Mouse (Mus musculus) adipocyte (in vitro differentiated cells): ENCODE results near the gene Gatad2a.
A peak's percentile ranks its signal among the peaks of the same experiment; 100 is the strongest.
"Not testable (repeated sequence)": the region's sequence is repeated elsewhere in the genome, so short reads cannot be mapped to it uniquely, and the experiment has no call there.

Experiments used
- DNase-seq: peaks from one replicate; pipeline ENCODE4 v3.0.0-alpha.2; 2016; ENCODE audit warnings: low spot score

Gatad2a gene

GRCm38 (mm10) chr8:69995422-69995775 lies 785 bp downstream of the Gatad2a start:
- DNase-seq: no peak

GRCm38 (mm10) chr8:69988936-69989335 lies 7.2 kb downstream of the Gatad2a start:
- DNase-seq: not testable (repeated sequence)

- DNase-seq: no peak
Measured at GRCm38 (mm10) chr8:69987744-69988143, 8.4 kb downstream of the Gatad2a start.

GRCm38 (mm10) chr8:69984876-69985553 lies 11.2 kb downstream of the Gatad2a start:
- DNase-seq: no peak

GRCm38 (mm10) chr8:69978456-69978855 lies 17.7 kb downstream of the Gatad2a start:
- DNase-seq: no peak

- no peak for DNase-seq
Measured at GRCm38 (mm10) chr8:69974806-69975205, 21.4 kb downstream of the Gatad2a start.

- DNase-seq: peak; percentile 94
Measured at GRCm38 (mm10) chr8:69974194-69974614, 22.0 kb downstream of the Gatad2a start.

GRCm38 (mm10) chr8:69973442-69974161 lies 22.6 kb downstream of the Gatad2a start:
- DNase-seq: peak; percentile 59

- no peak for DNase-seq
Measured at GRCm38 (mm10) chr8:69973063-69973441, 23.1 kb downstream of the Gatad2a start.

- no peak for DNase-seq
Measured at GRCm38 (mm10) chr8:69970880-69971279, 25.3 kb downstream of the Gatad2a start.

GRCm38 (mm10) chr8:69967291-69967933 lies 28.8 kb downstream of the Gatad2a start:
- peak; percentile 60 for DNase-seq

- no peak for DNase-seq
Measured at GRCm38 (mm10) chr8:69959241-69959640, 36.9 kb downstream of the Gatad2a start.

- DNase-seq: no peak
Measured at GRCm38 (mm10) chr8:69957879-69958278, 38.3 kb downstream of the Gatad2a start.

GRCm38 (mm10) chr8:69957419-69957818 lies 38.8 kb downstream of the Gatad2a start:
- no peak for DNase-seq

- no peak for DNase-seq
Measured at GRCm38 (mm10) chr8:69956651-69957050, 39.5 kb downstream of the Gatad2a start.

GRCm38 (mm10) chr8:69954642-69955041 lies 41.5 kb downstream of the Gatad2a start:
- no peak for DNase-seq

GRCm38 (mm10) chr8:69954213-69954612 lies 42.0 kb downstream of the Gatad2a start:
- no peak for DNase-seq

GRCm38 (mm10) chr8:69950300-69950699 lies 45.9 kb downstream of the Gatad2a start:
- DNase-seq: no peak

- not testable (repeated sequence) for DNase-seq
Measured at GRCm38 (mm10) chr8:69942495-69942894, 53.7 kb downstream of the Gatad2a start.

- no peak for DNase-seq
Measured at GRCm38 (mm10) chr8:69940386-69940785, 55.8 kb downstream of the Gatad2a start.

GRCm38 (mm10) chr8:69939633-69940032 lies 56.6 kb downstream of the Gatad2a start:
- peak; percentile 59 for DNase-seq

- DNase-seq: no peak
Measured at GRCm38 (mm10) chr8:69938245-69938982, 57.8 kb downstream of the Gatad2a start.
